Mouse (Mus musculus): ENCODE data around the gene Spaca4. TPM values are rescaled to one million over a fixed set of nuclear protein-coding genes. Genes with fewer than 3 reads are reported as not detected.

The Spaca4 gene
- total RNA-seq, 2 experiments from 2014 or later, result not detected

DNA sequence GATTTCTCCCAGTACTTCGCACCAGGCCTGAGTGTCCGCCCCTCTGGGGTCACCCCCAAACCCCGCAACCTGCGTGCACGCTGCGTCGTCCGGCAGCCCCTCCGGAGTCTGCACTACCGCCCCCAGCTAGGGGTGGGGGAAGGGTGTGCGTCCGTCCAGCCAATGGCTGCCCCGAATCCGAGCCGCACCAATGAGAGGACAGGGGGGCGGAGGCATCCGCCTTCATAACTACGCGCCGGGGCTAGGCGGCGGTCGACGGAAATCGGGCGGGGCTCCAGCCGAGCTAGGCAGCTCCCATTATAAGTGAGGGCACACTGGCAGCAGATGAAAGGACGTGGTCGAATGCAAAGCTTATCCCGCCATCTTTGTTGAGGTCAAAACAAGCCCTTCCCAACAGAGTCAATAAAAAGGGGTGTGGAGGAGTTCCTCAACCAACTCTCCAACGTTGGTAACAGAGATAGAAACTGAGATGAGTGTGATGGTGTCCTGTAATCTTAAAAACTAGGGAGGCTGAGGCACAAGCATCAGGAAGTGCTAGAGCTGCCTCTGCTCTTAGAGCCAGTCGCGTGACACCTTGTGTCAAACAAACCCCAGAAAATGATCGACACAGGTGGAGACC is 10.4 kb downstream of the Spaca4 start, which contains the start of gene Rpl18:
Gene Rpl18 (plus strand): TSS at position 368 of the 619 bp plus-strand sequence.
- intact Hi-C loops (cut with DNase I), result loop anchor here (5.0 kb wide), 1 partner anchor 207 kb away; the partner anchor contains the start of genes Ccdc114 and Emp3
- peak; percentile 94 to 95 for DNase-seq

DNA sequence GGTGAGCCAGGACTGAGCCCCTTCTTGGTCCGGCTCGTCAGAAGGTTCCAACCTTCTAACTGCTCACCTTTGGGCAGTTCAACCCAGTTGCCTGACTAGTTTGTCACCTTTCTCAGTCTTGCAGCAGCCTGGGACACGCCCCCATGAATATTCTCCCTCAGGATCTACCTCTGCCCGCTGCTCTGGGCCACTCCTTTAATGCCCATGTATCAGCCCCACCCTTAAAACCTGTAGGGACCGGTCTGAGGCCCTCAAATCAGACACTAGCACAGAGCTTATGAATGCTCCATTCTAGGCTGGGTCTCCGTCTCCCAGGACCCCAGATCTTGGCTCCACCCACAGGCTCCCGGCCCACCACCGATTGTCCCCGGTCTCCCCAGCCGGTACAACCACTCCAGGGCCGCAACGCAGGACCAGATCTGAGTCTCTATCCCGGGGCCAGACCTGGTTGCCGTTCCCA is 11.0 kb downstream of the Spaca4 start:
- no peak for DNase-seq
- intact Hi-C loops (cut with DNase I), result loop anchor here (5.0 kb wide), 1 partner anchor 208 kb away; the partner anchor contains the start of genes Ccdc114 and Emp3

DNA sequence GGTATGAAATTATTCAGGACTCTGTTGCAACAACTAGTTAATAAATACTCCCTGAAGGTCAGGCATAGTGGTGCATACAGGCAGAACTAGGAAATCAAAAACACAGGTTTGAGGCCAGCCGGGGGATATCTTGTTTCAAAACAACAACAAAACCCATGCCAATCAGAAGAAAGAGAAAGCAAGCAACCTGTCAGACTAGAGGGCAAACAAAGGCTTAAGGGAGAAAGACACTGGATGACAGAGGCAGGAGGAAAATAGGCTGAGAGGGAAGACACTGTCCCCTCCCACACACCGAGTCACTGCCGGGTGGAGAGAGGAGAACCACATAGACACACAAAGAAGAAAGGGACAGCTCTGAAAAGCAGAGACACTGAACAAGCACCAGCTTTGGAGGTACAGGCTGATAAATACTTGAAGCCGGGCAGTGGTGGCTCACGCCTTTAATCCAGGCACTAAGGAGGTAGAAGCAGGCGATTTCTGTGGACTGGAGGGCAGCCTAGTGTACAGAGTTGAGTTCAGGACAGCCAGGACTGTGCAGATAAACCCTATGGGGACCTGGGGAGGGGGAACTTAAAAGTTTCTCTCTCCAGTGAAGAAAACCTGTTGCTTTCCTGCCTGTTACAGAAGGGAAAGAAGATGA is 11.6 kb downstream of the Spaca4 start:
- DNase-seq, result no peak
- intact Hi-C loops (cut with DNase I), result no loop called here

DNA sequence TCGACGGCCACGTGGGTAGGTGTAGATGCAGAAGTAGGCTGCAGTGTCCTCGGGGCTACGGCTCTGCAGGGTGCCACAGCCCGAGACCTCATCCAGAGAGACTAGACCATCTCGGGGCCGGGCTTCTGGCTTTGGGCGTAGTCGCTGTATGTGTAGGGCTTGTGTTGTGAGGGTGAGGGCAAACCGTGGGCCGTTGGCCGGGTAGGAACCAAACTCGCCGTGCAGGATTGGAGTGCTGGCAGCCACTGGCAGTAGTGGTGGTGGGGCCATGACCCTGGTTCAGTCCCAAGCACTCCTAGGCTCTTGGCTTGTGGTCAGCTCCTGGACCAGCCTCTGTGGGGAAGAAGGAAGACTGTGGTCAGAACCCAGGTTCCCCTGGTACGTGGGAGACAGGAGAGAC is 12.2 kb downstream of the Spaca4 start:
- no peak for DNase-seq
- intact Hi-C loops (cut with DNase I), result no loop called here

DNA sequence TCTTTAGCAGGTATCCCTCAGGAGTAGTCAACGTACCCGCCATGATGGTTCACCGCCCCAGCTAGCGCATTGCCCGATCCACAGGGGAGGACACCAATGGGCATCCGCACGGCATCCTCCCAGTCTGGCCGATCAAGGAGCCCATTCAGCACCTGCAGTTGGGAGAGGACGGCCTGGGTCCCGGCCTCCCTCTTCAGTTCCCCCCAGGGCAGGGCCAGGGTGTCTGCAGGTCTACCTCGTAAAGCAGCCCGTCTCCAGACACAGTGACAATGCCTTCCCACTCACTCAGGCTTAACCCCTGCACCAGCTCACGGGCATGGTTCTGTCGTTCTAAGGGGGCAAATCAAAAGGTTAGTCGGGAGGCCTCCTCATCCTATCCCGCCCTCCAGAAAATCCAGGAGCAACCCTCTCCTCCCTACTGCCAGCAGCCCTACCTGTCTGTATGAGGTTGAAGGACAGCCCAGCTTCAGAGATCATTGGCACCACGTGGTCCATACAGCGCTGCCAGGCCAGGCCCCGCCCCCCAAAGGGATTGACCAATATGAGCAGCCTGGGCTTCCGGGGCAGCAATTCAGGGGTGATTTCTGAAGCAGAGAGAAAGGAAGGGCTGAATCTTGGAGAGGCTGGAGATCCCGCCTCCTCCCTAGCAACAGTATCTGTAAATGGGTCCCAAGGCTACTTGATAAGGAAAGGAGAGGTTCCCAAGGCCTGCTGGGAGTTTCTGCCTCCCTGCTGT is 13.4 kb downstream of the Spaca4 start:
- DNase-seq, result peak; percentile 40 to 52
- intact Hi-C loops (cut with DNase I), result no loop called here

DNA sequence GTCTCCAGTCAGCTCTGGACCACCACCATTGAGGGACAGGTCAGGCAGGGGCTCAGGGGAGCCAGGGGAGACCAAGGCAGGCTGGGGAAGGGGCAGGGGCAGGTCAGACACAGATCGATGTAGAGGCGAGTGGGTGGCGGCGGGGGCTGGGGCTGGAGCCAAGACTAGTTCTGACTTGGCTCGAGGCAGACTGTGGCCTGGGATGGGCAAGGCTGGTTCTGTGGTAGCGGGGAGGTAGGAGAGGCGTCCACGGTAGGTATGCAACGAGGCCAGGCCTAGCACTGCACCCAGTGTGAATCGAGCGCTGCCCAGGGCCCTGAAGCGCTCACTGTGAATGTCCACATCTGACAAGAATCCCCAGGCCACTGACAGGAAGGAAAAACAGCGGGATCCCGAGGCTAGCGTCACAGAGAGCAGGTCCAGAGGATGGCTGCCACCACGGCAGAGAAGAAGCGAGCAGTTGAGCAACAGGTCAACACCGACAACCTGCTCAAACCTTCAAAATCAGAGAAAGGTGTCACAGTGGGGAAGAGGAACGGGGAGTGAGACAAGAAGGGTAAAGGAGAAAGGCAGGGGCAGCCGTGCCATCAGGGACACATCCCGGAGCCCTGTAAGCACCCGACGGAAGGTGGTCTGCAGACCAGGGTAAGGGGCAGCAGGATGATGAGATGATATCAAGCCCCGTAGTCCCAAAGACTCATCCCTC is 14.1 kb downstream of the Spaca4 start:
- no peak for DNase-seq
- intact Hi-C loops (cut with DNase I), result no loop called here

DNA sequence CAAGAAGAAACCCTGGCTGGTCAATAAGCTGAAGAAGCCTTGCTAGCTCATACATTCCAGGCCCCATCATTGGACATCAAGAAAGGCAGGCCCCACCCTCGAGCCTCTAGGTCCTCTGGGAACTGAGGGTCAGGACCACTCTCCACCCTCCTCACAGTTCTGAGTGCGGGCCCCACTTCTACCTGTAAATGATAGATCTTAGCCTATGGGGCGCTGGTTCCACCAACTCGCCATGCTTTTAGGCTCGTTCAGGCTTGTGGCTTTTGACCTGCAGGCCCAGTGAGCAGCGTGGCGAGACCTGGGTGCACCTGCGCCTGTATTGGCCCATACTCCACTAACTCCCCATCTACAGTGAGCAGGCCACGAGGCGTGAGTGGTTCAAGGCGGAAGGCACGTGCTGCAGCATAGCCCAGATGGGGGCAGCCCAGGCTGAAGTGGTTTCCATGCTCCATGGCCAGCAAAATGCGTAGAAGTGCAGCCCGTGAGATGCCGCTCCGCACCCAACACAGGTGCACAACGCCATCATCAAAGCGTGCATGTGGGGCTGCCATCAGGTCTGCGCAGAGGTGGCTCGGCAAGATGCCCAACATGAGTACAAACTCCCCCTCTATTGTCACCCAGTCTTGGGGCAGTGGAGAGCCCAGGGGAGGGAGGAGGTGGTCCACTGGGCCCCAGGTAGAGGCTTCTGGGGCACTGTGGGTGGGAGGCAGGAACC is 15.0 kb downstream of the Spaca4 start:
- intact Hi-C loops (cut with DNase I), result no loop called here
- peak; percentile 28 to 37 for DNase-seq

DNA sequence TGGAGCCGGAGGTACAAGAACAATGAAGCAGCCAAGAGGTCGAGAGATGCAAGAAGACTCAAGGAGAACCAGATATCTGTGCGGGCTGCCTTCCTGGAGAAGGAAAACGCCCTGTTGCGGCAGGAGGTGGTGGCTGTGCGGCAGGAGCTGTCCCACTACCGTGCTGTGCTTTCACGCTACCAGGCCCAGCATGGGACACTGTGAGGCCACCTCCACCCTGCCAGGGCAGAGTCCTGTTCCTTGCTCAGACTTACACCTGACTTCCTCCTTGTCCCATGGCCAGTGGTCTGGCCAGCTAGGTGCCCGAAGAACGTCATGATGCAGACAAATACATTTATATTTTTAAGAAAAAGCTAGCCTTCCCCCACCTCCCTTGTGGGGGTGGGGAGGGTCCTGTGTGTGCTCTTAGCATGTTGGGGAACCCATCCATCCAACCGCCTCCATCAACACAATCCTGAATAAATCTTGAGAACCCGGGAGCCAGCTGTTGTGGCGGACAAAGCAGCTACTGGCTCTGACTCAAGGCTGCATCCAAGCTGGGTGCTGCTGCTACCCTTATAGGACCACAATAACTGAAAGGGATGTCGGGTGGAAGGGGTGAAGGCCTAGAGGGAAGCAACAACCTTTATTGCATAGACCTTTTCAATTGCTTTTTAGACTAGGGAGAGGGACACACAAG is 15.8 kb downstream of the Spaca4 start:
- no peak for DNase-seq

DNA sequence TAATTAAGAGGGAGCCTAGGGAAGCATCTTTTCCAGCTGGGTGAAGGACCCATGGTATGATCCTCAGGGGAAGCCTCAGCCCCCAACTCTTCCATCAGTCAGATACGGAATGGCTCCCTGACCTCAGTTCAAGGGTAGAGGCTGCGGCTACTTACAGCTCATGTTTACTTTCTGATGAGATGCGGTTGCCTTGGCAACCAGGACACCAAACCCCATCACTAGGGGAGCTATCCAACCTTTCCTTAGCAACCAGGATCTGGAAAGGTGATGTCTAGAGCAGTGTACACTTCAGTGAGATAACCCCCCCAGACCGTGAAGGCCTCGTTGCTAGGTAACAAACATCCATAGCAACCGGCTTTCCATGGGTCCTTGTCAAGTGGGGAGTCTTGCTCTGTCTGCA is 16.6 kb downstream of the Spaca4 start:
- no peak for DNase-seq
- intact Hi-C loops (cut with DNase I), result loop anchor here (5.0 kb wide), 1 partner anchor 998 kb away; no protein-coding TSS in a partner anchor

More for the DNA sequence above, 15.8 kb downstream of the Spaca4 start:
- intact Hi-C loops (cut with DNase I), result loop anchor here (5.0 kb wide), 1 partner anchor 997 kb away; no protein-coding TSS in a partner anchor

DNA sequence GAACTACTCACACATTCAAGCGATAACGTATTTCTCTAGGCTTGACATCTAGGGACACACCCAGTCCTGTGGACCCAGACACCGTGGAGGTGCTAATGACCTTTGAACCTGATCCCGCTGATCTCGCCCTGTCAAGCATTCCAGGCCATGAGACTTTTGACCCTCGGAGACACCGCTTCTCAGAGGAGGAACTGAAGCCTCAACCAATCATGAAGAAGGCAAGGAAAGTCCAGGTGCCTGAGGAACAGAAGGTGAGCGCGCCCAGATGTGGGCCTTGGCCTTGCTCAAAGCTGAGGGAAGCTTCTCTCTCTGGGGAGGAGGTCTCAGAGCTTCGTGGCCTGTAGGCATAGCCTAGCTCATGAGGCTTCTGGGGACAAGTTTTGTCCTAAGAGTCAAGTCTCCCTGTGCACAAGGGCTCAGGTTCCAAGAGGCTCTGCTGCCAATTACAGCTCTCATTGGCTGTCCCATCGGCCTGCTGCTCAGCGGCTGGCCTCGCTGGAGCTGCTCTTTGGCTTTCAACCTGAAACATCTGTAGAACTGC is 17.3 kb downstream of the Spaca4 start:
- peak; percentile 35 to 59 for DNase-seq
- intact Hi-C loops (cut with DNase I), result loop anchor here (5.0 kb wide), 1 partner anchor 999 kb away; no protein-coding TSS in a partner anchor

DNA sequence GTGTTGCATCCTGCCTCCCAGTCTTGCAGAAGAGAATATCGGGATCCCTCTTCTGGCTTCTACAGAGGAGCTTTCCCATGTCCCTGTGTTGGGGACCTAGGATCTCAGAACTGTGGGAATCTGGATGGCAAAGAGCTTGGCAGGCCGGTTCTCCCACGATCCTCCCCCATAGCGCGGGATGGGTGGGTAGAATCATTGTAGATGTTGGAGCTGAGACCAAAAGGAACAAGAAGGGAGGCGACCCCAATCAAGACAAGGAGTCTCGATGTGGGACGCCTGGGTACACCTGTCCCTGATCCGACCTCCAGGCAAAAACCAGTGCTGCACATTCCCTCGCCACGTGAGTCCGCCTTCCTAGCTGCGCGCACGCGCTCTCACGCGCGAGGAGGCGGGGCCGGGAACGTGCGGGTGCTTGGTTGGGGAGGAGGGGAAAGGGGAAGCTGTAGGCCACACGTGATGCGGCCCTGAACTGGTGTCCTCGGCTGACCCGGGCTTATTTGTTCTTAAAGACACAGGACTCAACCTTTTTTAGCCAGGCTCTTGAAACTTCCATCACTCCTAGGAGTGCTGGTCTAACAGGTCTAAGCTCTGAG is 18.1 kb downstream of the Spaca4 start:
- DNase-seq, result peak; percentile 98 to 99
- intact Hi-C loops (cut with DNase I), result loop anchor here (5.0 kb wide), 1 partner anchor 1000 kb away; no protein-coding TSS in a partner anchor

DNA sequence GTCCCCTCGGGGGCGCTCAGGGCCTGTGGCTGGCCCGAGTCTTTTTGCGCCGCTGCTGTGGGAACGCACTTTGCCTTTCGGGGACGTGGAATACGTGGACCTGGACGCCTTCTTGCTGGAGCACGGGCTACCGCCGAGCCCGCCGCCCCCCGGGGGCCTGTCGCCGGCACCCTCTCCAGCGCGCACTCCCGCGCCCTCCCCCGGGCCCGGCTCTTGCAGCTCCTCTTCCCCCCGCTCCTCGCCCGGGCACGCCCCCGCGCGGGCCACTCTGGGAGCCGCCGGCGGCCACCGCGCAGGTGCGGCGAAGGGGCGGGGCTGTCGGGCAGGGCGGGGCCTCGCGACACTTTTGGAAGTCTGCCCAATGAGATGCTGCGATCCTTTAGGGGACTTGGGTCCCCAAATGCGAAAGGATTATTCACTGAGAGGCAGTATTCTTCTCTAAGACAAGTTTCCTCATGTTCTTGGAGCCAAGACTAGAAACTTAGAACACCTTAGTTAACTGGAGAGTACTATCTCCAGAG is 18.8 kb downstream of the Spaca4 start:
- DNase-seq, result peak; percentile 89 to 93
- intact Hi-C loops (cut with DNase I), result loop anchor here (5.0 kb wide), 1 partner anchor 1001 kb away; no protein-coding TSS in a partner anchor

DNA sequence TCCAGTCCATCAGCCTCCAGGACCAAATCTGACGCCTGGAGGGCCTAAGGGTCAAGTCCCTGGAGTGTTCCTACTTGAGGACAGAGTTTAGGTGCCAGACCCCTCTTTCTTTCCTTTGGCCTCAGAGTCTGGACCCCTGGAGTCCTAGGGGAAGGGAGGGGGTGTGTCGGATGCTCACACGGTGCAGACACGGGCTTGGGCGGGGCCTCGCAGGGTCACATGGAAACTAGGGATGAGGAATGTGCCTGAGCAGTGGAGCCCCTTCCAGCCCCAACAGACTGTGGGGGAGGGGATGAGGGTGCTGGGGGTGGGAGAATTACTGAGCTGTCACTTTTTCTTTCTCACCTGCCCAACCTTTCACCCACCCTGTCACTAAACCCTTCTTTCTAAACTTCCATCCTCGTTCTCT is 19.7 kb downstream of the Spaca4 start:
- intact Hi-C loops (cut with DNase I), result loop anchor here (5.0 kb wide), 1 partner anchor 1001 kb away; no protein-coding TSS in a partner anchor

DNA sequence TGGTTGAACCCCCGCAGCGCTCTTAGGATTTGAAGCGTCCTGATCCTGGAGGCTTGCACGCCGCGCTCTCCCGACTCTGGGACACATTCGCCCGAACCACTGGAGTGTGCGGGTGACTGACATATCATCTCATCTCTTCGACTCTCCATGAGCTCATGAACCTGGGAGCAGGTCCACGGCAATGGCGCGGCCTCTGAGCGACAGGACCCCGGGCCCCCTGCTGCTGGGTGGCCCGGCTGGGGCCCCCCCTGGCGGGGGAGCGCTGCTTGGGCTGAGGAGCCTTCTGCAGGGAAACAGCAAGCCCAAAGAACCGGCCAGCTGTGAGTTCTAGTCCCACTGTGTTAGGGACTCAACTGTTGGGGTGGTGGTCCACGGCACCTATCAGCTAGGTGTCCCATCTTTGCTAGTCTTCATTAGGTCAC is 20.2 kb downstream of the Spaca4 start:
- no peak for DNase-seq
- intact Hi-C loops (cut with DNase I), result loop anchor here (5.0 kb wide), 1 partner anchor 1002 kb away; no protein-coding TSS in a partner anchor

More for the DNA sequence above, 19.7 kb downstream of the Spaca4 start:
- peak; percentile 88 to 92 for DNase-seq

DNA sequence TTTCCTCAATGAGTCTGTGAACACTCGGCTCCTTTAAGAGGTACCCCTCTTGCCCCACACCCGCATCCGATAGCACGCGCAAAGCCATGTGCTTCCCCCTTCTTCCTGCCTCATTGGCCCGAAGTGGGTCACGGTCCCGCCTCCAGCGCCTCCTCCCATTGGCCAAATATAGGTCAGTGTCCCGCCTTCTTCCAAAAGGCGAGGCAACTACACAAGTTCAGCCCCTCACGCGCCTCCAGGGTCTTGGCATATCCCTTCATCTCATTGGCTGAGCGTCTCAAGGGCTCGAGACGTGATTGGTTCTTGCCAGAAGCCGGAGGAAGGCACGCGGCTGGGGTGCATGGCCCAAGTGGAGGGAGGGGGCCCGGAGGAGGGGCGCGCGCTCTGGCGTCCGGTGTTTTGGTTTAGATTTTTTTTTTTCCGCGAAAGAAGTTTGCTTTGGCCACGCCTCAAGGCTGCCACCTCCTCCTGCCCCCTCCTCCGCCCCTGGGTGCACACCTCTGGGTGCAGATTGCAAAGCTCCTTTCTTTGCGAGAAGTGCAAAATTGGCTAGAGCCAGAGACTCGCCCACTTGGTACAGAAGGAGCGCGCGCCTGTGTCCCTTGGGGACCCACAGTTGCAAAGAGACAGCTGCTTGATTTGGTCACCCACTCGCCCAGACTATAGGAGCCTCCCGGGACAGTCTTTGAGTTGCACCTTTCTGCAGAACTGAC is 20.7 kb downstream of the Spaca4 start, which contains the start of gene Dbp:
Gene Dbp (plus strand): TSS at position 359 of the 713 bp plus-strand sequence.
- intact Hi-C loops (cut with DNase I), result loop anchor here (5.0 kb wide), 1 partner anchor 1002 kb away; no protein-coding TSS in a partner anchor
- DNase-seq, result peak; percentile 96 to 98

DNA sequence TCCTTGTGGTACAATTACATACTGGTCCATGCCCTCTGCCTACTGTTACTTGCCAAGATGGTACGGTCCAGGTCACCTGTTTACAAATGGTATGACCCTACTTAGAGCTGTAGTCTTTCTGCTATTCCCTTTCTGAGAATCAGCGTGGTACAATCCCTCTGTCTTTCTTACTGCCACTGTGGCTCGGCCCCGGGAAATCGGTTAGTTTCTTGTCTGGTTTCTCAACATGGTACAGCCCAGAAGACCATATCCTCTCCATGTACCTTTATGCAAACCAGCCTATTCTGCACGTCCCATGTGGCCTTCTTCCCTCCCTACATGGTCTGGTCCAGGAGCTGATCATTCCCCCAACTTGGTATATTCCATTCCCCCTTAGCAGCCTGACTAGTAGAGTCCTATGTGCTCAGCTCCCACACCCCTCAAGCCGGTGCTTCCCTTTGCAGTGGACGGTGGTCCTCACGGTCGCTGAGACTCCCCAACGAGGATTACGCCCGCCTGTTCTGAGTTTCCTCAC is 21.5 kb downstream of the Spaca4 start:
- peak; percentile 61 to 75 for DNase-seq
- intact Hi-C loops (cut with DNase I), result no loop called here

DNA sequence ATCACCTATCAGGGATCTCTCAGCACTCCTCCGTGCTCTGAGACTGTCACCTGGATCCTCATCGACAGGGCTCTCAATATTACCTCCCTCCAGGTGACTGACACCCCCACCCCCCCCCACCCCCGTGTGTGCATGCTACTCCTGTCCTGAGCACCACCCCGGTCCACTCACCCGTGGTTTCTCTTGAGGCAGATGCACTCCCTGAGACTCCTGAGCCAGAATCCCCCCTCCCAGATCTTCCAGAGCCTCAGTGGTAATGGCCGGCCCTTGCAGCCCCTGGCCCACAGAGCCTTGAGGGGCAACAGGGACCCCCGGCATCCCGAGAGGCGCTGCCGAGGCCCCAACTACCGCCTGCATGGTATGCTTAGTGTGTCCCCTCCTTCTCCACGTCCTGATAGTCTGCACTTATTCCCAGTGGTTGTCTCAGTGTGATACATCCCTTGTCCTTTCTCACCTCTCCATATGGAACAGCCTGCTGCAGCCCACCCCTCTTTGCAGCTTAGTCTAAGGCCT is 22.0 kb downstream of the Spaca4 start:
- intact Hi-C loops (cut with DNase I), result no loop called here
- no peak for DNase-seq
